Mouse (Mus musculus) forebrain, embryonic 13.5 days (tissue): Measurements from ENCODE around the gene Mepe. TPM values are rescaled to one million over a fixed set of nuclear protein-coding genes. Genes with fewer than 3 reads are reported as not detected.
A peak's percentile ranks its signal among the peaks of the same experiment; 100 is the strongest.

Source experiments
- ATAC-seq: fragments of 200-750 bp; cut with Nextera tagmentation; 2 replicates; pipeline ENCODE4 v1.8.0; 2017
- H3K27ac ChIP-seq: fragments of 300-500 bp; sonication (generic); 2 replicates; pipeline ENCODE4 v1.5.1; 2015; ENCODE audit warnings: inconsistent platforms, mild to moderate bottlenecking, moderate library complexity
- H3K27me3 ChIP-seq: fragments of 300-500 bp; sonication (generic); 2 replicates; pipeline ENCODE4 v1.6.1; 2015; ENCODE audit warnings: mild to moderate bottlenecking, inconsistent platforms
- H3K36me3 ChIP-seq: fragments of 300-500 bp; sonication (generic); 2 replicates; pipeline ENCODE4 v1.6.1; 2015; ENCODE audit warnings: mild to moderate bottlenecking, inconsistent platforms; ENCODE audit not compliant: poor library complexity, severe bottlenecking
- H3K4me1 ChIP-seq: fragments of 300-500 bp; sonication (generic); 2 replicates; pipeline ENCODE4 v1.6.1; 2015; ENCODE audit warnings: inconsistent platforms
- H3K4me2 ChIP-seq: fragments of 300-500 bp; sonication (generic); 2 replicates; pipeline ENCODE4 v1.6.1; 2015; ENCODE audit warnings: inconsistent platforms, mild to moderate bottlenecking, moderate library complexity
- H3K4me3 ChIP-seq: fragments of 300-500 bp; sonication (generic); 2 replicates; pipeline ENCODE4 v1.5.1; 2015; ENCODE audit warnings: mild to moderate bottlenecking, inconsistent platforms
- H3K9ac ChIP-seq: fragments of 300-500 bp; sonication (generic); 2 replicates; pipeline ENCODE4 v1.6.1; 2015; ENCODE audit warnings: mild to moderate bottlenecking, inconsistent platforms
- H3K9me3 ChIP-seq: fragments of 300-500 bp; sonication (generic); replicated peaks from 2 replicates; pipeline ENCODE4 v1.6.1; 2016; ENCODE audit warnings: inconsistent platforms
- WGBS: fragments of 180-500 bp; shearing (Covaris S2); methylation state at CpG from one replicate; pipeline ENCODE4 v1.1.7; 2015; 5-methylcytosine and 5-hydroxymethylcytosine counted together
- polyA plus RNA-seq: library from polyadenylated mRNA; unstranded; fragments of >200 nt; fragmentation: Nextera tagmentation; extraction: Ambion mirVana; gene quantifications from 2 replicates; pipeline ENCODE4 v1.2.1, GENCODE M21; 2015

Mepe gene
- polyA plus RNA-seq, 1 experiment from 2014 or later = not detected

DNA sequence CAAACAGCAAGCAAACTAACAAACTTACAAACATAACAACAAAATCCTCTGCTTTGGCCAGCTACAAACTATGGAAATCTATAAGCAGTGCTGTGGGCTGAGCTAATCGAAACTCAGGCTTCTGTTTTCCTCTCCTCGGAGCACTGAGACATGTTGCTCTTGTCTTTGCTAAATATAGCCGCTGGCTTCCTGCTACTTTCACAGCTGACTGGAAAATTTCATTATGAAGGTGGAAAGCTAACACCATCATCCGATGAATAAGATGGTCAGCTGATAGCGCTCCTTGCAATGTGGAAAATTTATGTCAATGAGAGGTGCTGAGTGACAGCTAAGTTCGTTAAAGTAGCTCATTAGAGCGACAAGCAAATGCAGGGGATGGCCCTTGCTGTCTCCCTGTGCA is 33.5 kb downstream of the Mepe start:
- H3K9ac ChIP-seq = no peak overlapping the region
- no peaks in the 10 kb centered on the region for H3K9me3 ChIP-seq
- H3K4me1 ChIP-seq = peaks cover 7% of the 10 kb centered on the region; the same call in 1 of the 2 replicates
- H3K36me3 ChIP-seq = no peaks in the 10 kb centered on the region
- WGBS = 40% methylated on average over 7 of the region's 7 CpGs
- no peaks in the 10 kb centered on the region for H3K27me3 ChIP-seq
- H3K4me2 ChIP-seq = no peak overlapping the region
- ATAC-seq = no peak
- no peak overlapping the region for H3K27ac ChIP-seq
- H3K4me3 ChIP-seq = no peak overlapping the region

DNA sequence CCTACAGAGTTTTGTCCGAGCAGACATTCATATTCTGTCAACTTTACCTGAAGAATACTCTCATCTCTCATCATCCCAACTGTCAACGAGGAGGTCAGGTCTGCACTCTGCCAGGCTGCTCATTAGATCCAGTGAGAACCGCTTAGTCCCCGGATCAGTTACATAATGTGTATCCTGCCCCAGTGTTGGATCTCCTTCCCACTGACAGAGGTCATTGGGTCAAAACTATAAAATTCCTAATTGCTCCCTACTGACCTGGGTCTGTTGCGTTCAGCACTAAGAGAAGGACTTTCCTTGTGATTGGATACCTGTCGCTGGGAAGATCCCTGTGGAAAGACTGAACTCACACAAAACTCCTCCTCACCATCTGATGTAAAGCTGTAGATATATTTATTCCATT is 34.1 kb downstream of the Mepe start:
- WGBS = 64% methylated on average over 6 of the region's 6 CpGs
- ATAC-seq = no peak
- no peaks in the 10 kb centered on the region for H3K9me3 ChIP-seq
- H3K36me3 ChIP-seq = no peaks in the 10 kb centered on the region
- no peak overlapping the region for H3K4me3 ChIP-seq
- peaks cover 7% of the 10 kb centered on the region; the same call in 1 of the 2 replicates for H3K4me1 ChIP-seq
- H3K27ac ChIP-seq = no peak overlapping the region
- H3K4me2 ChIP-seq = no peak overlapping the region
- no peaks in the 10 kb centered on the region for H3K27me3 ChIP-seq
- H3K9ac ChIP-seq = no peak overlapping the region

DNA sequence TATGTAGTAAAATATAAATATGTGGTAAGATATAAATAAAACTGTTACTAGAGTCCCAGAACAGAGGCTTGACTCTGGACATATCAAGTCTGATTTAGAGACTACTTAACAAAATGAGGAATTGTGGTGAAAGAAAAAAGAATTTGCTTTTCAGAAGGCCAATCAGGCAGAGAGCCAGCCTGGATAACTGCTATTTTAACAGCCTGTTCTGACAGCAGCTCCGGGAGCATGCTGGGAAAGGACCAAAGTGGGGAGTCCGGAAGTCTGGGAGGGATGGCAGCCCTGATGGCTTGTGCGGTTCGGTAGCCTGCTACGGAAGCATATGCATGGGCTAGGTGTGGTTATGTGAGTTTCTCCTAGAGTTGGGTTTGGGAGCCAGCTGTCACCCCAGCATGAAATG is 45.5 kb downstream of the Mepe start:
- no peak overlapping the region for H3K27ac ChIP-seq
- peaks cover 9% of the 10 kb centered on the region for H3K4me1 ChIP-seq
- no peaks in the 10 kb centered on the region for H3K36me3 ChIP-seq
- 80% methylated on average over 5 of the region's 5 CpGs for WGBS
- no peak overlapping the region for H3K9ac ChIP-seq
- no peaks in the 10 kb centered on the region for H3K9me3 ChIP-seq
- no peak for ATAC-seq
- H3K4me2 ChIP-seq = no peak overlapping the region
- H3K27me3 ChIP-seq = no peaks in the 10 kb centered on the region
- no peak overlapping the region for H3K4me3 ChIP-seq

DNA sequence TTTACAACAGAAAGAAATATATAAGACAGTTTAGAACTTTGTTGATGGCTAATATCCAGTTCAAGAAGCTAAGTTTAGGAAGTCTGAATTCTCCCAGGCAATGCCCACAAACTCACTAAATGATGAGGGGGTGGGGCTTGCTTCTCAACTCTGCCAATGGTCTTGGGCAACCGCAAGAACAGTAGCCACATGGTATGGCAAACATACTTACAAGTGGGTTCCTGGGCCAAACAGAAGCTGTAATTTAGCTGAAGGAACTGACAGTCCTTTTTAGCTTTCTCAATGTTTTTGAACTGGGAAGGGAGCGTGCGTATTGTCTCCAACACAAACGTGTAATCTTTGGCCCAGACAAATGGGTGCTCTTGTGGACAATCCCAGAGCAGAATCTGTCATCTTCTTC is 46.2 kb downstream of the Mepe start:
- Histone ChIP-seq H3K4me2 (no peak overlapping the region), H3K9me3 (no peaks in the 10 kb centered on the region), H3K36me3 (no peaks in the 10 kb centered on the region), H3K9ac (no peak overlapping the region), H3K4me3 (no peak overlapping the region), H3K27ac (no peak overlapping the region), H3K27me3 (no peaks in the 10 kb centered on the region), H3K4me1 (peaks cover 9% of the 10 kb centered on the region)
- no peak for ATAC-seq
- WGBS = 93% methylated on average over 4 of the region's 4 CpGs

DNA sequence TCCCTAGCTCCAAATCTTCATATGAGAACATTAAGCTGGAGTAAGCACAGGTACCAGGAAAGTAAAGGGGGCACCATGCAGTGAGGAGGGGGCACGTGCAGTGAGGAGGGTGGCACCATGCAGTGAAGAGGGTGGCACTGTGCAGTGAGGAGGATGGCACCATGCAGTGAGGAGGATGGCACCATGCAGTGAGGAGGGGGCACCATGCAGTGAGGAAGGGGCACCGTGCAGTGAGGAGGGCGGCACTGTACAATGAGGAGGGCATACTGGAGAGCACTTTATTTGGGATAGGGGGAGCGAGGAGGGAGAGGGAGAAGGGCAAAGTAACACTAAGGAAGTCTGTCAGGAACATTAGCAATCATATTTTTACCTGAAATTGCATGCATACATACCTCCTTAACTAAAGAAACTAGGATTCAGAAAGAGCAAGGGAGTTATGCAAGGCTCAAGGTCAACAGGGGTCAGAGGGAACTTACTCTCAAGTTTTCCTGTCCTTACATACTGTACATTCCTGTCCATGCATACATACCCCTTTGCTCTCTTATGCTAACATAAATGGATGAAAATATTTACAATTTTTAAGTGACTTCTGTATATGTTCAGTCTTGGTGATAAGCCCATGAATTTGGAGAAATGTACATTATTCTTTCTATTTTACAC is 48.6 kb downstream of the Mepe start:
- no peak overlapping the region for H3K27ac ChIP-seq
- 69% methylated on average over 4 of the region's 4 CpGs for WGBS
- no peaks in the 10 kb centered on the region for H3K36me3 ChIP-seq
- peaks cover 9% of the 10 kb centered on the region for H3K4me1 ChIP-seq
- H3K9ac ChIP-seq = no peak overlapping the region
- no peak overlapping the region for H3K4me3 ChIP-seq
- no peaks in the 10 kb centered on the region for H3K27me3 ChIP-seq
- no peaks in the 10 kb centered on the region for H3K9me3 ChIP-seq
- H3K4me2 ChIP-seq = no peak overlapping the region
- ATAC-seq = no peak

DNA sequence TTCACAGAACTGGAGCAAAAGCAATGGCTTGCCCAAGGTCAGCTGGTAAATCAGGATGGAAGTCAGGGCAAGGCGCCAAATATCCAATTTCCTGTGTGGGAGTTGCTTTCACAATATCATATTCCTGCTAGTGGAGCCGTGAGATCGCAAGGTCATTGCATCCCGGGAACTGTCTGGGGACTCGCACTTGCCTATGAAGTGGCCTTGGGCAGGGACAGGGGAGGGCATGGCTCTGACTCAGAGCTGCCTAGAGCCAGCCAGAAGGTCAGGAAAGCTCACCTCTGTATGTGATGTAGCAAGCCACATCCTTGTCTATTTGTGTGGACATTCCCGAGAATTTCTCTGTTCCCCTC is 49.2 kb downstream of the Mepe start:
- no peak overlapping the region for H3K4me3 ChIP-seq
- no peaks in the 10 kb centered on the region for H3K27me3 ChIP-seq
- no peak overlapping the region for H3K4me2 ChIP-seq
- peaks cover 9% of the 10 kb centered on the region for H3K4me1 ChIP-seq
- ATAC-seq = no peak
- no peak overlapping the region for H3K9ac ChIP-seq
- H3K9me3 ChIP-seq = no peaks in the 10 kb centered on the region
- 80% methylated on average over 6 of the region's 6 CpGs for WGBS
- no peaks in the 10 kb centered on the region for H3K36me3 ChIP-seq
- H3K27ac ChIP-seq = no peak overlapping the region

DNA sequence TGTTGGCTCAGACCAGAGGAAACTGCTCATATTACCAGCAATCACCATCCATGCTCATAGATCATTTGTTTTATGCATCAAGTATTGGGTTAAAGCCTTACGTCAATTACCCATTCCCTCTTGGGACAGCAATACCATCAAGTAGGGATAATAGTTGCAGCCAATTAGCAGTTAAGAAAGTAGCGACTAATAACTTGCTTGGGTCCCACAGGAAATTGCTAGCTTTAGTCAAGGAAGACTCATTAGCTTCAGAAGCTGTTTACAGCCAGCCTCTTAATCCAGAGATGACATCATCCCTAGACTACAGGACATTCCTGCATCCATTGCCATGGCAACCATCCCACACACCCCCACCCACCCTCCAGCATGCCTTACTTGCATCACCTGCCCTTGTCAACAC is 50.0 kb downstream of the Mepe start:
- peaks cover 9% of the 10 kb centered on the region for H3K4me1 ChIP-seq
- no peak overlapping the region for H3K4me3 ChIP-seq
- no peaks in the 10 kb centered on the region for H3K27me3 ChIP-seq
- no peaks in the 10 kb centered on the region for H3K36me3 ChIP-seq
- H3K4me2 ChIP-seq = no peak overlapping the region
- no peak overlapping the region for H3K9ac ChIP-seq
- WGBS = 40% methylated on average over 2 of the region's 2 CpGs
- ATAC-seq = peak; percentile 77
- no peaks in the 10 kb centered on the region for H3K9me3 ChIP-seq
- H3K27ac ChIP-seq = no peak overlapping the region

DNA sequence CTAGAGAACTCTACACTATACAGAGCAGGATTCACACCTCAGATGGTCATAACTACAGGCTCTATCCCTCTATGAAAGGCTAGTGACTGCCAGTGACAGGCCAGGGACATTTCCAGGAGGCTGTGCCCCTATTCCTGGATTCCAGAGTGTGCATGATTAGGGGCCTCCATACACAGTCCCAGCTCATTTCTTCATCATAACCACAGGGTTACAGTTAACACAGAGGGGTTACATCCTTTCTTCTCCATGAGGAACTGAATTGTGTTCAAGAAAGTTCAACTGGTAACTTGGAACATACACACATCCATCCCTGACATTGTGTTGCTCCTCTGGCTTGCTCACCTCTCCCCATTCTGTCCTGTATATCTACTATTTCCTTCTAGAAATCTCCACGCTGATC is 51.8 kb downstream of the Mepe start:
- H3K9ac ChIP-seq = no peak overlapping the region
- no peak overlapping the region for H3K27ac ChIP-seq
- no peaks in the 10 kb centered on the region for H3K27me3 ChIP-seq
- ATAC-seq = no peak
- peaks cover 9% of the 10 kb centered on the region for H3K4me1 ChIP-seq
- H3K4me3 ChIP-seq = no peak overlapping the region
- no peaks in the 10 kb centered on the region for H3K9me3 ChIP-seq
- WGBS = 85% methylated on average over 1 of the region's 1 CpGs
- H3K4me2 ChIP-seq = no peak overlapping the region
- no peaks in the 10 kb centered on the region for H3K36me3 ChIP-seq

DNA sequence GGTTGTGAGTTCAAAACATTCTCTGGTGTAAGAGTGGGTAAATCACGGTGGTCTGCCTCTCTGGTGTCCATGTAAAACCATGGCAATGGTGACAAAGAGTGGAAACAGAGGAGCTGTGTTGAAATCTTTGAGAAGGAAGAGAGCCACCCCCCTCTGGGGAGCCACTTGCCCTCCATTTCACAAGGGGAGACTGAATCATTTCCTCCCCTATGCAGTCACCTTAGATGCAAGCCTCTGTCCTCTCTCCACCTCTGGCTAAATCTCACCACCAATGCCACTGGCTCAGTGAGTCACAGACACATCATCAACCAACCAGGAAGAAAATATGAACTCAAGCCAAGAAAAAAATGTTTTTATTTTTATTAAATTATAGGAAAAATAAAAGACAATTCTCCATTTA is 55.4 kb downstream of the Mepe start:
- 87% methylated on average over 1 of the region's 1 CpGs for WGBS
- Histone ChIP-seq H3K4me3 (no peak overlapping the region), H3K4me1 (no peaks in the 10 kb centered on the region), H3K36me3 (no peaks in the 10 kb centered on the region), H3K9ac (no peak overlapping the region), H3K27me3 (no peaks in the 10 kb centered on the region), H3K4me2 (no peak overlapping the region), H3K27ac (no peak overlapping the region), H3K9me3 (no peaks in the 10 kb centered on the region)
- no peak for ATAC-seq

DNA sequence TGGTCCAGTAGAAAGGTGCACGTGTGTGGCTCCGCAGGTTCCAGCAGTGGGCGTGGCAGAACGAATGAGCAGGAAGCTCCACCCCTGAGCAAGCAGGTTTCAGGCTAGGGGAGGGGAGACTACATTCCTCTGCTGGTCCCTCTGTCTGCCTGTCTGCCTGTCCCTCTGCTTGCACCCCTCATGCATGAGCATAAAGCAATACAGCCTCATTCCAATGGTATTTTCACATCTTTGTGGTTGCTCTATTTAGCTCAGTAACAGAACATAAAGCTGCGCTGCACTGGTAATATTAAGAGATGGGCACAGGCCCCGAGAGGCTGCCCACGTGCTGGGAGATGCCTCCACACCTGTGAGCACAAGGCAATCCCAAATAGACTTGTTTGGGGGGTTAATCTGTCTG is 56.5 kb downstream of the Mepe start:
- no peak overlapping the region for H3K9ac ChIP-seq
- 69% methylated on average over 4 of the region's 7 CpGs for WGBS
- no peak for ATAC-seq

DNA sequence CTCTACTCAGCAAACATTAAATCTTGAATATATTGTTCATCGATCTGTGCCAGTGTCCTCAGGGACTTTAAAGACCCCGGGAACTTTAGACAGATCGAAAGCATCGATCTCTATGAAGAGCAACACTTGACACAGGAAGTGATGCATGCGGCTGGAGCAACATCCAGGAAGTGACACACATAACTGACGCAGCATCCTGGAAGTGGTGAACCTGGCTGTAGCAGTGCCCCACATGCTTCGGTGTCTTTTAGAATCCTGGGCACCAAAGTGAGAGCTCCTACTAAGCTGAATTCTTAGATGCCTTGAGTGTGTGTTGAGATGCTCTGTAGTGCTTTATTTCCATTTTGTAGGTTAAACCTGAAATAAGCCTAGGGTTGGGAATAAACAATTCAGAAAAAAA is 59.4 kb downstream of the Mepe start:
- no peaks in the 10 kb centered on the region for H3K36me3 ChIP-seq
- WGBS = 96% methylated on average over 7 of the region's 7 CpGs
- no peak overlapping the region for H3K4me3 ChIP-seq
- H3K4me1 ChIP-seq = no peaks in the 10 kb centered on the region
- H3K9me3 ChIP-seq = no peaks in the 10 kb centered on the region
- H3K27ac ChIP-seq = no peak overlapping the region
- ATAC-seq = no peak
- no peak overlapping the region for H3K4me2 ChIP-seq
- no peak overlapping the region for H3K9ac ChIP-seq
- H3K27me3 ChIP-seq = no peaks in the 10 kb centered on the region

More for the DNA sequence above, 56.5 kb downstream of the Mepe start:
- Histone ChIP-seq H3K27ac (no peak overlapping the region), H3K9me3 (no peaks in the 10 kb centered on the region), H3K27me3 (no peaks in the 10 kb centered on the region), H3K4me1 (no peaks in the 10 kb centered on the region), H3K36me3 (no peaks in the 10 kb centered on the region), H3K4me3 (no peak overlapping the region), H3K4me2 (no peak overlapping the region)

DNA sequence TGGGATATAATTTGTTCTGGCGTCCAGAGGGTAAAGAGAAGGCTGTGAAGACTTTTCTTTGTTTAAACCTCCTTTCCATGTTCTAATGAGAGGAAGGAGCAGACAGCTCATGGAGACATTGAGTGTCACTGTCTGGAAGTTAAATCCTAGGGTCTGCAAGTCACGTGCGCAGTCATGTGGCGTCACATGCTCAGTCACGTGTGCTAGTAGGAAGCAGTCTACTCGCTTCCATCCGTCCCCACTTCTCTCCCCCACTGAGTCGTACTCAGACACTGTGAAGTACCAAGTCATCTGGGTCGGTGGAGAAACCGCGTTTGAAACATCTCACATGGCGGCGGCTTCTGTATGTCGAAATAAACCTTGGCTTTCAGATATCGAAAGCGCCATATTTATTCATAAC is 60.4 kb downstream of the Mepe start:
- no peak for ATAC-seq
- no peak overlapping the region for H3K9ac ChIP-seq
- H3K4me3 ChIP-seq = no peak overlapping the region
- H3K27ac ChIP-seq = no peak overlapping the region
- WGBS = 94% methylated on average over 16 of the region's 16 CpGs
- no peaks in the 10 kb centered on the region for H3K27me3 ChIP-seq
- no peaks in the 10 kb centered on the region for H3K9me3 ChIP-seq
- H3K36me3 ChIP-seq = no peaks in the 10 kb centered on the region
- H3K4me2 ChIP-seq = no peak overlapping the region
- no peaks in the 10 kb centered on the region for H3K4me1 ChIP-seq

DNA sequence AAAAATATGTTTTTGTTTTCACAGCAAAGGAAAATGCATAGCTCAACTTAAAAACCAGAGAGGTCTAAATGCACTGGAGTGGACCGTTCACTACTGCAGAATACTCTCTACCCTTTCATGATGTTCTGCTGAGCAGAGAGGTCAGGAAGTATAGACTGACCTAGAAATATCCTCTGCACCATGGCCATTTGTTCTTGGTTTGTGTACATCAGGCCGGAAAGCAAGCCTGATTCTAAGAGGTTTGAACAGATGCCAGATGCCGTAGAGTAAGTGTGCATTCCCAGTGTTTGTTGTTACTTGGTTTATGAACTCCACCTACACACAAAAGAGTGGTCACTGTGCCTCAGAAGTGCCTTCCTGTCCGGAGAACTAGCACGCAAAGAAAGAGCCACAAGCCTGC is 61.8 kb downstream of the Mepe start:
- H3K27me3 ChIP-seq = no peaks in the 10 kb centered on the region
- H3K4me2 ChIP-seq = no peak overlapping the region
- no peaks in the 10 kb centered on the region for H3K36me3 ChIP-seq
- no peak for ATAC-seq
- H3K27ac ChIP-seq = no peak overlapping the region
- WGBS = 79% methylated on average over 5 of the region's 5 CpGs
- no peaks in the 10 kb centered on the region for H3K9me3 ChIP-seq
- H3K4me3 ChIP-seq = no peak overlapping the region
- H3K9ac ChIP-seq = no peak overlapping the region
- no peaks in the 10 kb centered on the region for H3K4me1 ChIP-seq
